Mouse (Mus musculus) kidney, embryonic 15.5 days (tissue): ENCODE results near the gene Wfs1. TPM values are rescaled to one million over a fixed set of nuclear protein-coding genes. Genes with fewer than 3 reads are reported as not detected.
"Not testable (repeated sequence)": the region's sequence is repeated elsewhere in the genome, so short reads cannot be mapped to it uniquely, and the experiment has no call there.

Source experiments
- ATAC-seq: fragments of 200-750 bp; cut with Nextera tagmentation; replicated peaks from 2 replicates; pipeline ENCODE4 v1.8.0; 2017; ENCODE audit warnings: moderate TSS enrichment; ENCODE audit not compliant: low FRiP score
- H3K27ac ChIP-seq: fragments of 300-500 bp; sonication (generic); 2 replicates; pipeline ENCODE4 v1.5.1; 2015; ENCODE audit warnings: mild to moderate bottlenecking, inconsistent platforms
- H3K27me3 ChIP-seq: fragments of 300-500 bp; sonication (generic); 2 replicates; pipeline ENCODE4 v1.6.1; 2015; ENCODE audit warnings: inconsistent platforms
- H3K36me3 ChIP-seq: fragments of 300-500 bp; sonication (generic); 2 replicates; pipeline ENCODE4 v1.6.1; 2015; ENCODE audit warnings: inconsistent platforms
- H3K4me1 ChIP-seq: fragments of 300-500 bp; sonication (generic); 2 replicates; pipeline ENCODE4 v1.6.1; 2015; ENCODE audit warnings: inconsistent platforms
- H3K4me2 ChIP-seq: fragments of 300-500 bp; sonication (generic); 2 replicates; pipeline ENCODE4 v1.6.1; 2015; ENCODE audit warnings: moderate library complexity, mild to moderate bottlenecking, inconsistent platforms
- H3K4me3 ChIP-seq: fragments of 300-500 bp; sonication (generic); replicated peaks from 2 replicates; pipeline ENCODE4 v1.5.1; 2015; ENCODE audit warnings: mild to moderate bottlenecking, inconsistent platforms
- H3K9ac ChIP-seq: fragments of 300-500 bp; sonication (generic); 2 replicates; pipeline ENCODE4 v1.6.1; 2015; ENCODE audit warnings: mild to moderate bottlenecking, inconsistent platforms
- H3K9me3 ChIP-seq: fragments of 300-500 bp; sonication (generic); replicated peaks from 2 replicates; pipeline ENCODE4 v1.6.1; 2016; ENCODE audit warnings: inconsistent platforms
- WGBS: fragments of 180-500 bp; shearing (Covaris S2); methylation state at CpG from one replicate; pipeline ENCODE4 v1.1.7; 2015; ENCODE audit warnings: mixed read lengths; 5-methylcytosine and 5-hydroxymethylcytosine counted together
- polyA plus RNA-seq: library from polyadenylated mRNA; unstranded; fragments of >200 nt; fragmentation: Nextera tagmentation; extraction: Ambion mirVana; gene quantifications from 2 replicates; pipeline ENCODE4 v1.2.1, GENCODE M21; 2015

Gene Wfs1
- polyA plus RNA-seq, 1 experiment from 2014 or later = 19.5 TPM

- no peaks in the 10 kb centered on the region for H3K36me3 ChIP-seq
- WGBS = 75% methylated on average over 10 of the region's 10 CpGs
- no peak for ATAC-seq
- H3K4me2 ChIP-seq = no peak overlapping the region
- H3K4me3 ChIP-seq = no peak overlapping the region
- H3K9ac ChIP-seq = no peak overlapping the region
- no peak overlapping the region for H3K27ac ChIP-seq
- peaks cover 4% of the 10 kb centered on the region; the same call in 1 of the 2 replicates for H3K27me3 ChIP-seq
- H3K9me3 ChIP-seq = no peaks in the 10 kb centered on the region
- no peaks in the 10 kb centered on the region for H3K4me1 ChIP-seq
Measured at GRCm38 (mm10) chr5:37010666-37011317, 21.8 kb upstream of the Wfs1 start.

GRCm38 (mm10) chr5:37009761-37010160 is 20.8 kb upstream of the Wfs1 start:
- not testable (repeated sequence) for H3K27me3 ChIP-seq, H3K9ac ChIP-seq, H3K36me3 ChIP-seq, H3K27ac ChIP-seq, H3K4me2 ChIP-seq, H3K4me3 ChIP-seq, H3K4me1 ChIP-seq, H3K9me3 ChIP-seq, ATAC-seq
- 25% methylated on average over 13 of the region's 13 CpGs for WGBS

GRCm38 (mm10) chr5:37002001-37002400 is 13.0 kb upstream of the Wfs1 start:
- H3K36me3 ChIP-seq = no peaks in the 10 kb centered on the region
- H3K9me3 ChIP-seq = no peaks in the 10 kb centered on the region
- no peak overlapping the region for H3K4me3 ChIP-seq
- no peak for ATAC-seq
- no peak overlapping the region for H3K4me2 ChIP-seq
- no peak overlapping the region for H3K27ac ChIP-seq
- H3K9ac ChIP-seq = no peak overlapping the region
- 46% methylated on average over 2 of the region's 2 CpGs for WGBS
- H3K27me3 ChIP-seq = peaks cover 17% of the 10 kb centered on the region
- no peaks in the 10 kb centered on the region for H3K4me1 ChIP-seq

- H3K27ac ChIP-seq = no peak overlapping the region
- no peaks in the 10 kb centered on the region for H3K36me3 ChIP-seq
- 86% methylated on average over 9 of the region's 9 CpGs for WGBS
- H3K4me1 ChIP-seq = no peaks in the 10 kb centered on the region
- H3K4me2 ChIP-seq = no peak overlapping the region
- no peaks in the 10 kb centered on the region for H3K9me3 ChIP-seq
- H3K9ac ChIP-seq = no peak overlapping the region
- peaks cover 17% of the 10 kb centered on the region for H3K27me3 ChIP-seq
- no peak overlapping the region for H3K4me3 ChIP-seq
- ATAC-seq = no peak
Measured at GRCm38 (mm10) chr5:37001002-37001401, 12.0 kb upstream of the Wfs1 start.

GRCm38 (mm10) chr5:36997996-36998395 is 9.0 kb upstream of the Wfs1 start:
- no peak for ATAC-seq
- no peak overlapping the region for H3K4me2 ChIP-seq
- 55% methylated on average over 5 of the region's 5 CpGs for WGBS
- H3K36me3 ChIP-seq = no peaks in the 10 kb centered on the region
- H3K9me3 ChIP-seq = no peaks in the 10 kb centered on the region
- H3K27ac ChIP-seq = no peak overlapping the region
- no peak overlapping the region for H3K9ac ChIP-seq
- no peaks in the 10 kb centered on the region for H3K4me1 ChIP-seq
- H3K27me3 ChIP-seq = peaks cover 17% of the 10 kb centered on the region
- H3K4me3 ChIP-seq = no peak overlapping the region

- H3K36me3 ChIP-seq = no peaks in the 10 kb centered on the region
- 83% methylated on average over 14 of the region's 14 CpGs for WGBS
- no peak for ATAC-seq
- H3K9ac ChIP-seq = no peak overlapping the region
- H3K4me1 ChIP-seq = no peaks in the 10 kb centered on the region
- H3K27me3 ChIP-seq = peaks cover 17% of the 10 kb centered on the region
- no peak overlapping the region for H3K4me2 ChIP-seq
- H3K27ac ChIP-seq = no peak overlapping the region
- no peak overlapping the region for H3K4me3 ChIP-seq
- H3K9me3 ChIP-seq = no peaks in the 10 kb centered on the region
Measured at GRCm38 (mm10) chr5:36996410-36996809, 7.4 kb upstream of the Wfs1 start.

- 69% methylated on average over 3 of the region's 3 CpGs for WGBS
- Histone ChIP-seq H3K9ac (no peak overlapping the region), H3K4me2 (no peak overlapping the region), H3K36me3 (no peaks in the 10 kb centered on the region), H3K4me3 (no peak overlapping the region), H3K4me1 (peaks cover 34% of the 10 kb centered on the region), H3K27me3 (no peaks in the 10 kb centered on the region), H3K9me3 (no peaks in the 10 kb centered on the region), H3K27ac (no peak overlapping the region)
- no peak for ATAC-seq
Measured at GRCm38 (mm10) chr5:36990631-36991350, 1.8 kb upstream of the Wfs1 start.

GRCm38 (mm10) chr5:36990196-36990595 is 1.2 kb upstream of the Wfs1 start:
- no peak overlapping the region for H3K9ac ChIP-seq
- 26% methylated on average over 3 of the region's 3 CpGs for WGBS
- no peak overlapping the region for H3K4me2 ChIP-seq
- H3K4me1 ChIP-seq = peaks cover 39% of the 10 kb centered on the region
- H3K9me3 ChIP-seq = no peaks in the 10 kb centered on the region
- no peak for ATAC-seq
- H3K27ac ChIP-seq = no peak overlapping the region
- H3K36me3 ChIP-seq = no peaks in the 10 kb centered on the region
- no peaks in the 10 kb centered on the region for H3K27me3 ChIP-seq
- H3K4me3 ChIP-seq = no peak overlapping the region

GRCm38 (mm10) chr5:36989625-36989977 is 596 bp upstream of the Wfs1 start:
- 3% methylated on average over 3 of the region's 3 CpGs for WGBS
- H3K36me3 ChIP-seq = no peaks in the 10 kb centered on the region
- no peaks in the 10 kb centered on the region for H3K9me3 ChIP-seq
- peak overlapping the region; percentile 85; the same call in 1 of the 2 replicates for H3K27ac ChIP-seq
- H3K4me2 ChIP-seq = peak overlapping the region; percentile 88
- H3K27me3 ChIP-seq = no peaks in the 10 kb centered on the region
- peaks cover 39% of the 10 kb centered on the region for H3K4me1 ChIP-seq
- no peak for ATAC-seq
- no peak overlapping the region for H3K9ac ChIP-seq
- peak overlapping the region; percentile 84 for H3K4me3 ChIP-seq

GRCm38 (mm10) chr5:36988124-36988780 is 753 bp downstream of the Wfs1 start:
- 9% methylated on average over 24 of the region's 24 CpGs for WGBS
- peak overlapping the region; percentile 84 for H3K27ac ChIP-seq

GRCm38 (mm10) chr5:36986617-36987016 is 2.4 kb downstream of the Wfs1 start:
- Histone ChIP-seq H3K4me1 (peaks cover 47% of the 10 kb centered on the region), H3K27me3 (no peaks in the 10 kb centered on the region), H3K9ac (no peak overlapping the region), H3K36me3 (peaks cover under 1% of the 10 kb centered on the region; the same call in 1 of the 2 replicates), H3K9me3 (no peaks in the 10 kb centered on the region), H3K27ac (peak overlapping the region; percentile 56), H3K4me2 (peak overlapping the region; percentile 88), H3K4me3 (0 out of 2 replicates have a peak overlapping the region, but pooled peaks have one; percentile 84)
- ATAC-seq = no peak
- WGBS = 45% methylated on average over 1 of the region's 1 CpGs

More at GRCm38 (mm10) chr5:36988124-36988780, 753 bp downstream of the Wfs1 start:
- peak; percentile 42 for ATAC-seq
- Histone ChIP-seq H3K9ac (peak overlapping the region; percentile 69), H3K36me3 (no peaks in the 10 kb centered on the region), H3K4me3 (peak overlapping the region; percentile 84), H3K9me3 (no peaks in the 10 kb centered on the region), H3K27me3 (no peaks in the 10 kb centered on the region), H3K4me1 (peaks cover 39% of the 10 kb centered on the region), H3K4me2 (peak overlapping the region; percentile 88)

GRCm38 (mm10) chr5:36982271-36982670 is 6.7 kb downstream of the Wfs1 start:
- Histone ChIP-seq H3K27me3 (no peaks in the 10 kb centered on the region), H3K36me3 (peaks cover 15% of the 10 kb centered on the region), H3K4me2 (no peak overlapping the region), H3K27ac (no peak overlapping the region), H3K4me1 (peaks cover 57% of the 10 kb centered on the region), H3K9me3 (no peaks in the 10 kb centered on the region), H3K4me3 (no peak overlapping the region), H3K9ac (0 out of 2 replicates have a peak overlapping the region, but pooled peaks have one; percentile 21)
- ATAC-seq = no peak
- WGBS = 88% methylated on average over 4 of the region's 4 CpGs
